Mouse (Mus musculus) mouse embryonic stem cell (cell line): ENCODE measurements around the gene Sept1.

Experiments used
- in situ Hi-C, 2 experiments: fragments of 300-500 bp; cut with MboI; formaldehyde crosslinking; loops; 1 replicate in 1 of 2; 3 replicates in 1 of 2; pipeline ENCODE4 v1.14.3; 2019 to 2020; ENCODE audit warnings: low sequenced_read_pairs in 2 of 2, low pct_unique_long_range_greater_than_20kb in 1 of 2, mixed read lengths in 1 of 2; ENCODE audit not compliant: unreplicated experiment in 1 of 2

The Sept1 gene

DNA sequence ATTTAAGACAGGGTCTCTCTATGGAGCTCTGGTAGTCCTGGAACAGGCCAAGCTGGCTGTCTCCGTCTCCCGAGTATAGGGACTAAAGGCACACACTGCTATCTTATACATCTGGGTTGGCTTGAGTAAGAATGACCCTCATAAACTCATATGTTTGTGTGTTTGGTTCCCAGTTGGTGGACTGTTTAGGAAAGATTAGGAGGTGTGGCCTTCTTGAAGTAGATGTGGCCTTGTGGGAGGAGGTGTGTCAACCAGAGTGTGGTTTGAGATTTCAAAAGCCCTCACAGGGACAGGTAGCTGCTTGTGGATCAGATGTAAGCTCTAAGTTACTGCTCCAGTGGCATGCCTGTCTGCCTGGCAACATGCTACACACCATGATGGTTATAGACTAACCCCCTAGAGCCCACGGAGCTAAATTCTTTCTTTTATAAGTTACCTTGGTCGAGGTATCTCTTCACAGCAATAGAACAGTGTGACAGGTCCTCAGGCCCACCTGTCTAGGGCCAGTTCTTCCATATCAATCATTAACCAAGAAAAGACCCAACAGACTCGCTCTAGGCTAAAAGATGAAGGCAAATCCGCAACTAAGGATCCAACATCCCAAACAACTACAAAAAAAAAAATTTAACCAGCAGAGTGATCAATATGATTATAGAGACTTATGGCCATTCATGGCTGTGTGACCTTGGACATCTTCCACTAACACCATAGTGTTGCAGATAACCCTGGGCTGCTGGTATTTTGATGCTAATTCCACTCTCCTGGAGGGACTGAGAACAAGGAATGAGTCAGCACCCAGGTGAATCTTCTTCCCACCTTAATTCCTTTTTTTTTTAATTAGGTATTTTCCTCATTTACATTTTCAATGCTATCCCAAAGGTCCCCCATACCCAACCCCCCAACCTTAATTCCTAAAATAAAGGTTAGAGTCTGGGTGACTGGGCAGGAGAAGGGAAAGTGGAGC lies 9.1 kb downstream of the Sept1 start:
- in situ Hi-C loops, result no loop called here

DNA sequence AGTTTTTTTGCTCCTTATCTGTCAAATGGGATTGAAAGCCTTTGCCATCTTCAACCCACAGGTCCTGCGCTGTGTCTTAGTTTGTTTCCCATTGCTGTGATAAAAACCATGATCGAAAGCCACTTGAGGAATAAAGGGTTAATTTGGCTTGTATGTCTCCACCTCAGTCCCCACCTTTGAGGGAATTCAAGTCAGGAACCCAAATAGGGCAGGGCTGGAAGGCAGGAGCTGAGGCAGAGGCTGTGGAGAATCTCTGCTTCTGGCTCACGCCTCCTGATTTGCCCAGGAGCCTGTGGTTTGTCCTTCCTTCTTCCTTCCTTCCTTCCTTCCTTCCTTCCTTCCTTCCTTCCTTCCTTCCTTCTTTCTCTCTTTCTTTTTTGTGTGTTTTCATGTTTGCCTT lies 9.8 kb downstream of the Sept1 start:
- in situ Hi-C loops, result no loop called here

GRCm38 (mm10) chr7:127220440-127220839 lies 12.5 kb downstream of the Sept1 start:
- in situ Hi-C loops, result no loop called here

GRCm38 (mm10) chr7:127218670-127219069 lies 14.3 kb downstream of the Sept1 start:
- in situ Hi-C loops, result no loop called here

DNA sequence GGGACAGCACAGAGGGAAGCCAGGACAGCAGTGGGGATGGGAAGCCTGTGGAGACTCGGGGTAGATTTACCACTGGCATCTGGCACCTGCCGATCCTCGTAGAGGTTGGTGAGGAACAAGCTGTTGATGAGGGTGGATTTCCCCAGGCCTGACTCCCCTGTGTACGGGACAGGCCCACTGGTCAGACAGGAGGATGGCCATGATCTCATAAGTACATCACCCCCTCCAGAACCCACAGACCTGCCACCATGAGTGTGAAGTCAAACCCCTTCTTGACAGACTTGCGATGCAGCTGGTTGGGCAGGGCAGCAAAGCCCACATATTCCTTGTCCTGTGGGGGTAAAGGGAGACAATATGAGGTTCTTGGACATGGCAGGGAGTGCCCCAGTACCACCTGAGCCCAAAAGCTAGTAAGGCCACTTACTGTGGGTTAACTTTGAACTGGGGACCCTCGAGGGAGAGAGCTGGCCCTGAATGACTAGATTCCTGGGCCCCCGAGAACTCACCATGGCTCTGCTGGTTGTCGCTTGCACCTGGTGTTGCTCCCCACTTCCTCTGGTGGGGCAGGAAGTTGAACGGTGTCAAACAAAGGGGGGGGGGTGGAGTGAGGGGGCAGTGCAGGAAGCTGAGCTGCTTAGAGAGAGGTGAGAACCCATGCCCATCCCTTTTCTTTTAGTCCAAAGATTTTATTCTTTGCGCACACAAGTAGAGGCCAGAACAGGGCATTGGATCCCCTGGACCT lies 14.9 kb downstream of the Sept1 start:
- in situ Hi-C loops, result no loop called here

DNA sequence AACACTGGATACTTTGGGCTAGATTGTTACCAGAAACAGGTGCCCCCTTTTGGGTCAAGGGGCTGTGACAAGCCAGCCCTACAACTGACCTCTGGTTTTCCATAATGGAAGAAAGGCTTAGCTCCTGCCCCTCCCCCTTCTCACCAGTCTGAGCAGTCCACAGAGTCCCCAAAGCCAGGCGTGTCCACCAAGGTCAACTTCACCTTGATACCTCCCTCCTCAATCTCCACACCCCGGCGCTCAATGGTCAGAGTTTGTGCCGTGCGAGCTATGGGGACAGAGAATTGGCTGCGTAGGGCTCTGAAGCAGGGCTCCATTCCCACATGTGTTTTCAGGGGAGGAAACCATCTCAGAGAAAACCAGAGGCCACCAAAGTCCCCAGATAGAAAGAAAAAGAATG lies 15.5 kb downstream of the Sept1 start:
- in situ Hi-C loops, result no loop called here

- in situ Hi-C loops, result no loop called here
Observed at GRCm38 (mm10) chr7:127216307-127216706, 16.6 kb downstream of the Sept1 start.

- in situ Hi-C loops, result no loop called here
Observed at GRCm38 (mm10) chr7:127214981-127215871, 17.7 kb downstream of the Sept1 start.

- in situ Hi-C loops, result no loop called here
Observed at GRCm38 (mm10) chr7:127214521-127214920, 18.4 kb downstream of the Sept1 start.

DNA sequence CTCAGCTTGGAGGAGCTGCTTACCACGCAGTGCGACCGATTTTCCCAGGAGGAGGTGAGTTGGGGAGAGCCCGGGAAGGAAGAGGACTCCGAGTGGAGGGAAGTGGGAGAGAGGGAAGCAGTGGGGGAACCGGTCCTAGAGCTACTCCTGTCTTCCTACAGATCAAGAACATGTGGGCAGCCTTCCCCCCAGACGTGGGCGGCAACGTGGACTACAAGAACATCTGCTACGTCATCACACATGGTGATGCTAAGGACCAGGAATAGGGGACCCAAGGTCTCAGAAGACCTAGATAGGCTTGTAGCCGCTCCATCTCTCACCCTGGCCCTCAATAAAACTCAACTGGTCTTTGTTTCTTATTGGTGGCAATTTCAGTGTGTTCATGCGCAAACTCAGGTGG lies 19.0 kb downstream of the Sept1 start:
- in situ Hi-C loops, result no loop called here

DNA sequence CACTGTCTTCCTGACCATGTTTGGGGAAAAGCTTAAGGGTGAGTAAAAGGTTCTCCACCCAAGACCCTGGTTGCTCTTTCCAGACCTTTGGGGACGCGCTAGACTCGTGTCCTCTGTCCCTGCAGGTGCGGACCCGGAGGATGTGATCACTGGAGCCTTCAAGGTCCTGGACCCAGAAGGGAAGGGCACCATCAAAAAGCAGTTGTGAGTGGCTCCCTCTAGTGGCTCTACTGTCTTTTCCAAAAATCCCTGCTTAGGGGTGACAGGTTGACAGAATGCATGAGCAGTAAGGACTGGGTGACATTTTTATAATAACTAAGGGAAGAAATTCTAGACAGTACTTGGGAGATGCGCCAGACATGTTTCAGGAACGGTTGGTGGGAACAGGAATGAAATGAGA lies 19.4 kb downstream of the Sept1 start:
- in situ Hi-C loops, result no loop called here

DNA sequence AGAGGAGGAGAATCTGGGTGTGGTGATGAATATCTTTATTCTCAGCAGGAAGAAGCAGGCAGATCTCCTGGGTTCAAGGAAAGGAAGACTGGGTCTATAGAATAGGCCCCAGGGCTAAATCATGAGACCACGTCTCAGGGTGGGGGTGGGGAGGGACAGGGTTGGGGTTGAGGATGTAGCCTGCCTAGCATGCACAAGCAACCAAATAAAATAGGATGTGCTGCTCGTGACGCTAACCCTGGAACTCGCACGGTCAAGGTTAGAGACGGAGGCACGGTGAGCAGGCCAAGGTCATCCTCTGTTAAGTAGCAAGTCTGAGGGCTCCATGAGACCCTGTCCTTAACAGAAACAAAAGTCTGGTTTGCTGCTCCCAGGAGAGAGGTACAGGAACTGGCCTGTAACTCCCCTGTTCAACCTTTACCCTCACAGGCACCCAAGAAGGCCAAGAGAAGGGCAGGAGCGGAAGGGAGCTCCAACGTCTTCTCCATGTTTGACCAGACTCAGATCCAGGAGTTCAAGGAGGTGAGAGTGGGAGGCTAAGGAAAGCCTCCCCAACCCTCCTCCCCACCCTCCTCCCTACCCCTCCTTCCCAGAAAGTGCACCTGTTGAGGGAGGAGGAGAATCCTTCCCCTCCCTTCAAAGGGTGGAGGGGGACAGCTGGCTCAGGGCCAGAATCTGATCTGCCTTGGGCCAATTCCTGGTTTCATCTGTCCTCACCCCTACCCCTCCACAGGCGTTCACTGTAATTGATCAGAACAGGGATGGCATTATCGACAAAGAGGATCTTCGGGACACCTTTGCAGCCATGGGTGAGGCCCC lies 20.3 kb downstream of the Sept1 start:
- in situ Hi-C loops, result no loop called here

DNA sequence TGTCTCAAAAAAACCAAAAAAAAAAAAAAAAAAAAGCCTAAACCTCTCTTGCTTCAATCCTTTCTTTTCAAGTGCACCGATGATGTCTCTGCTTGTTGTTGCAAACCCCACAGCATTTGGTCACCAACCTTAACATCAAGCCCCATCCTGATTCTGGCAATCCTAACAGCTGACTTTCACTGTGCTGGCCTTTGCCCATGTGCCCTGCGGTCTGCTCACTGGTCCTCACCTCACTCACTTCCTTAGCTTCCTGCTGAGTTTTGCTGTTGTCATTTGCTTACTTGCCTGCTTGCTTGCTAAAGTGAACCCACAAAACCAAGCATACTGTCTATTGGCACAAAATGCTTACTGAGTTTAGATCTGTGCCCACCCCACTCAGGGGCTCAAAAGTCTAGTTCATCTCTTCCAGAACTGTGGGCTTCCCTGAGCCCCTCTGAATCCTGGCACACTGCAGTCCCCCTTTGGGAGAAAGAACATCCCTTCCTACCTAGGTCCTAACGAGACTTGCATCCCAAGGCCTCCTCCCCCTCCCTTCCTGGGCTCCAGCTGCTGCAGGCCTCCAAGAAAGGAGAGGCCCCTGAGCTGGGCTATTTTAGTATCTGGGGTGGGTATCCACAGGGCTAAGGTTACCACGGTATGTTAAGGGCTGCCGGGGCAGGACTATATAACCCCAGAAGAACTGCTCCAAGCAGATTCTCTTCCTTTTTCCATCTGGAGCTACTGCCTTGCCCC lies 21.8 kb downstream of the Sept1 start:
- in situ Hi-C loops, result no loop called here

DNA sequence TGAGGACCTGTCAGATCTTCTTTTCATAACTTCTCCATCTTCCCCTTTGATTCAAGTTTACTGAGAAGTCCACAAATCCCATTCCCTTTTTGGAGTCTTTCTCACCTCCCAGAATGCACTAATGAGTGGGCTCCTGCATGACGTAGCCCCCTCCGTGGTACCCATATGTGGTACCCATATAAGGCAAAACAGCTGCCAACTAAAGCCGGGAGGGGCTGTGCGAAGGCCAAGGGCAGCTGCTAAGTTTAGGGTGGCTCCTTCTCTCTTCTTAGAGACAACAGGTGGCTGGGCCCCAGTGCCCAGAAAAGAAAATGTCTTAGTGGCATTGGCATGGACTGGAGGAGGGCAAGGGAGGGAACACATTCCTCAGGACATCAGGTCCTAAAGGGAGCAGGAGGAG lies 22.7 kb downstream of the Sept1 start:
- in situ Hi-C loops, result no loop called here

- in situ Hi-C loops, result no loop called here
Observed at GRCm38 (mm10) chr7:127209851-127210250, 23.1 kb downstream of the Sept1 start.

DNA sequence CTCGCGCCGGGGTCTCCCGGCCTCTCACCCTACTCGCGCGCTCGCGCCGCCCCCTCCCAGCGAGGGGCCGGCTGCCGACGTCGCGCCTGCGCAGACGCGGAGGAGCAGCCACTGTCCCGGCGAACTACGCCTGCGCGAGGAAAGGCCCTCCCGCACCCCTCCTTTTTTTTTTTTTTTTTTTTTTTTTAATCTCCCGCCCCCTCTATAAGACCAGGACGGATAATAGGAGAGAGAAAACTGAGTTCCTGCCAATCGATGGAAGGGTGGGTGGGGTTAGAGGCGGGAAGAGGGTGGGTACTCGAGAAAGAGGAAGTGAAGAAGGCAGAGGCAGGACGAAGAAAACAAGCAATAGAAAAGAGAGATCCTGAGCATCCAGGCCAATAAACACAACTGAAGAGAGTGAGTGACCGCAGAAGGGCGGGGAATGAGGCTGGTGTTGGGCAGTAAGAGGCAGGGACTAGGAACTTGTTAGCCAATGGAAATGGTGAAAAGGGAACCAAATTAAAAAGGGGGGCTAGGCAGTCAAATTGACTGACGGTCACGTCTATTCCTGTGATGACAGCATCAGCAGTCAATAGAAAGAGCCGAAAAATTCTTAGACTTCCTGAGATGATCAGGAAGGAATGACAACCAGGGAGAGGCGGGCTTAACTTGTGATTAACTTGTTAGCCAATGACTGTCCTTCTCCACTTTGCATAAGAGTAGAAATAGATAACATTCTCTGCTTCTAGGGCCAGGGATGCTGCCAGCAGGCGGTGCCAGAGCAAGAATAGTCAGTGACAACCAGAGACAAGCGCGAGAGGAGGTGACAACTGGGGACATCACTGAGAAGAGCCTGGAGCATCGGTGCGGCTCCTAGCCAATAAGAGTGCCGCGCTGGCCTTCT lies 24.1 kb downstream of the Sept1 start, which contains the start of gene Mylpf:
Gene Mylpf (plus strand): TSS at position 338 of the 886 bp plus-strand sequence.
- in situ Hi-C loops, result no loop called here

- in situ Hi-C loops, result no loop called here
Observed at GRCm38 (mm10) chr7:127208295-127208552, 24.7 kb downstream of the Sept1 start, which contains the start of gene Tbc1d10b. Gene Tbc1d10b, minus strand, starts transcription at chr7:127208468.
